Mouse (Mus musculus) brain, embryonic 14.5 days (tissue): ENCODE data around the gene Megf11. TPM values are rescaled to one million over a fixed set of nuclear protein-coding genes. Genes with fewer than 3 reads are reported as not detected.

ENCODE experiments used
- DNase-seq: peaks from one replicate; pipeline ENCODE4 v3.0.0-alpha.2; 2011; ENCODE audit warnings: low read depth
- CTCF ChIP-seq: fragments of 200-500 bp; IDR thresholded peaks from 2 replicates; pipeline ENCODE4 v1.5.1; 2012; ENCODE audit warnings: inconsistent platforms, mild to moderate bottlenecking, moderate library complexity, borderline replicate concordance; ENCODE audit not compliant: insufficient read depth, insufficient read length; ENCODE audit errors: extremely low read depth
- POLR2A ChIP-seq: fragments of 200-500 bp; IDR thresholded peaks from 2 replicates; pipeline ENCODE4 v1.6.1; 2012; ENCODE audit warnings: mild to moderate bottlenecking, inconsistent platforms, borderline replicate concordance; ENCODE audit not compliant: poor library complexity, insufficient read depth, insufficient read length, severe bottlenecking; ENCODE audit errors: extremely low read depth
- polyA plus RNA-seq: library from polyadenylated mRNA; depleted of rRNA; stranded (reverse); fragments of >200 nt; gene quantifications from 2 replicates; pipeline ENCODE4 v1.2.3, GENCODE M21; 2012; rRNA removed

Gene Megf11
- polyA plus RNA-seq = 12.1 and 16.5 TPM in 2 replicates

DNA sequence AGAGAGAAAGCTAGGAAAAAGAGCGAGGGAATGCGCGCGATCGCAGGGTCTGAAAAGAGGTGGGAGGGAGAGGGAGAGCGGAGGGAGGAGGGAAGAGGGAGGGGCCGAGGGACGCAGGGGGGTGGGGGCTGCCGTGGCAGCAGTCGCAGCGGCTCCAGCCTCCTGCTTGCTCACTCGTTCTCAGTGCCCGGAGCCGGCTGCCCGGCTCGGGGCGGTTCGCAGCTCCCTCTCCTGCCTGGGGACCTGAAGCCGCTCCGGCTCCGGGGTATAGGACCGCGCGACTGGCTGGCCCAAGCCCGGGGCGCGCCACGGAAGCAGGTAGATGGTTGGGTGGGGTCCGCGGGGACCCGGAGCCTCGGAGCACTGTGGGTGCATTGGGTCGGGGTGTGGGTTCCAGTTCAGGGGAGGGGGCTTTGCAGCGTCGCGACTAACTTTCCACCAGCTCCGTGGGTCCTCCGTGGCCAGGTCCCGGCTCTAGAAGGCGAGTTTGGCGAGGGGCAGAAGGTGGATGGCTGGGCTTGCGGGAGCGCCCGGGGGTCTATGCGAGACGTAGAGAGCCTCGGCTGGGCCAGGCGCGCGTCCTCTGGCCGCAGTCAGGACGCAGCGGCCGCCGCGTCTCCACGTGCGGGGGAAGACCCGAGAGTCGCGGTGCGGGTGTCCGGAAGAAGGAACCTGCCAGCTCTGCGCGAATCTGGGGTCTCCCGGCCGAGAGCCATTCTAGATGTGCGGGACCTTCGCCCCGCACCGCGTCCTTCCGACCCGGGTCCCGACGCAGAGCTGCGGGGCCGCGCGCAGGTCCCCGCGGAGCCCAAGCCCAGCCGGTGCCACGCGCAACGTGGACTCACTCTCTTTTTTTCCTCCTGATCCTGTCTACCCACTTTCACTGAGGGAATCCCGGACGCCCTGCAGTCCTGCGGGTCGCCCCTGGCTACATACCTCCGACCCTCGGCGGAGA, at the start of gene Megf11:
TSS of gene Megf11 (plus strand) at position 116 of the 955 bp plus-strand sequence.
- peak; percentile 90 for DNase-seq
- TF ChIP-seq POLR2A = no peak
- no peak for TF ChIP-seq CTCF

DNA sequence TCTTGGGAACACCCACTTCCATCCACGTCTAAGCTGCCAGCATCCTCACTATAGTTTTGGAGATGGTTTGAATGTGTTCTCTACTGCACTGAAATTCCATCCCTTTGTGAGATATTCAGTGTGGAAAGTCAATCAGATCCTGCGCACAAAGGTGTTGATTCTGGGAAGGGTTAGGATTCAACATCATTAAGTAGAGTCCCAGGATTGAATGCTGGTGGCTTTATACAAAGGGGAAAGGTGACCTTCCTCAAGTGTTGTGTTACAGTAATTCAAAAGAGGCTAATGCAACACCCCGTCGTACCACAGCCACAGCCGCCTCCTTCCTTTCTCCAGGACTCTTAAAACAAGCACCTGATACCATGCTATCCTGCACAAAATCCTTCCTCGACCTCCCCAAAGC, 49.6 kb upstream of the Megf11 start:
- no peak for DNase-seq
- TF ChIP-seq POLR2A = no peak
- no peak for TF ChIP-seq CTCF

DNA sequence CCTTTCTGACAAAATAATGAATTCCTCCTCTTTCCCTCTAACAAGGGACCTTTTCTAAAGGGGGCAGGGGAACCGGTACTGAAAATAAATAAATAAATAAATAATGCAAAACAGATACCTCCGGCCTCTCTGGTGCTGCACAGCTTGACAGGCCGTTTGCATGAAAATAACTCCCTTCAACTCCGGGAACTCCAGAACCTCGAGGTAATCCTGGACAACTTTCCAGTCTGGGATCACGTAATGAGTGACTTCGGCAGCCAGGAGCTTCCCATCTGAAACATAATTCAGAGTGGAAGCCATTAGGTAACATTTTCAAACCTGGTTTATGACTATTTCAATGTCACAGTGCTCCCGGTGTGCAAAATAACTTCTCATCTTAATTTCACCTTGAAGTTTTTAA, 46.1 kb upstream of the Megf11 start:
- TF ChIP-seq CTCF = no peak
- no peak for TF ChIP-seq POLR2A
- no peak for DNase-seq

DNA sequence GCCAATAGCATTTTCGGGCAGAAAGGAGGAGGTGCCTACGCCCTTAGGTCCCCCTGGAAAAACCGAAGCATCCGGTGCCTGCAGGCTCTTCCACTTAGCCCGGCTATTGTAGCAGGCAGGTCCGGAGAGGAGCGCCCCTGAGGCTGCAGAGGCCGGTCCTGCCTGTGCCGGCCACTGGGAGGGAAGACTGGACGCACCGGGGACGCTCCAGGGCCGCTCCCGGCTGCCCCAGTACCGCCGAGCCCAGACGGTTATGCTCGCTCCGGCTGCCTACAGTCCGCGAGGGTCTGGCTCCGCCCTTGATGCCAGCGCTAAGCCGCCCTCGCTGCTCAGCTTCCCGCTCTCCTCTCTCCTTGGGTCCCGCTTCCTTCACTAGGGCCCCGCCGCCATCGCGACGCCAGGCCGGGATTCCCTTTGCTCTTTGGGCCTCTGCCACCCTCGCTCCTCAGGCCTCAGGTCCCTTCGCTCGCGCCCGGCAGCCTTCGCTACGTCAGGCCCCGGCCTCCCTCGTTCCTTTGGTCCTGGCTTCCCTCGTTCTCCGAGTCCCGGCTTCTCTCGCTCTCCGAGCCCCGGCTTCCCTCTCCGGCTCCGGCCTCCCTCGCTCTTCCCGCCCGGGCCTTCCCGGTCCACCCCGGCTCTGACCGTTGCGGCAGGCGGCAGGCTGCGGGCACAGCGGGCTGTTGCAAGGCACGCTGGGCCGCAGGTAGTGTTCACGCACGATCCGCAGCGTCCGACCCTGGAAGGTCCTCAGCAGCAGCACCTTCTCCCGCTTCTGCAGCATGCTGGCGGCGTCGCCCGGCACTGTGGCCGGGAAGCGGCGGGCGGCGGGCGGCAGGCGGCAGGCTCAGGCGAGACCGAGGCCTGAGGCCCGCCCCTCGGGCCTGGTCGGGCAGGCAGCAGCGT, 44.8 kb upstream of the Megf11 start:
- DNase-seq = peak; percentile 88
- TF ChIP-seq CTCF = no peak
- peak; percentile 78 for TF ChIP-seq POLR2A

DNA sequence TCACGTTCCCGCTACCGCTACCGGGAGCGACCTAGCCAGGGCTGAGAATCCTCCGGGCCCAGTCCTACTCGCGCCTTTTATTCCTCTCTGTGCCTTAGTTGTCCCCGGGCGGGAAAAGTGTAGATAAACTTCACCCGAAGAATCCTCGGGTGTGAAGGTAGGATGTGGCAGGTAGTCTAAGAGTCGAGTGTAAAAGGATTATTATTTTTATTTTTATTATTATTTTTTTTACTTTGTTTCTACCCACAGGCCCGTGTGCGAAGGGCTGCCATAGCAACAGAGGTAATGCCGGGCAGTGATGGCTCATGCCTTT, 44.2 kb upstream of the Megf11 start, which contains the start of gene Dis3l:
TSS of gene Dis3l (minus strand) at position 35 of the 313 bp plus-strand sequence.
- TF ChIP-seq POLR2A = no peak
- TF ChIP-seq CTCF = no peak
- no peak for DNase-seq

DNA sequence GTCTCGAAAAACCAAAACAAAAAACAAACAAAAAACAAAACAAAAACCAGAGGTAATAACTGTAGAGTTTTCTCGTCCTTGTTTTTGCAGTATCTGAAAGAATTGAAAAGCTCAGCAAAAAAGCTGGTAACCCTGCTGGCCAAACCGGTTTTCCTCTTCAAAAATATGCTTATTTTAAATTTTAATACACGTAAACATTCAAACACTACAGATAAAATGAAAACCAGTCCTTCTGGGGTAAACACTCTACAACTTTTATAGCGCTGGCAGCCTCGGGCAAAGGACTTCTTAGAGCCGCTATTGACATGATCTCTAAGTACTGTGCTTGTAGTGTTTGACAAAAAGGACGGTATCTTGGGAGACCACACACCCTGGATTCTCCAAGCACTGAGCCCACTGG, 43.8 kb upstream of the Megf11 start:
- DNase-seq = peak; percentile 3

DNA sequence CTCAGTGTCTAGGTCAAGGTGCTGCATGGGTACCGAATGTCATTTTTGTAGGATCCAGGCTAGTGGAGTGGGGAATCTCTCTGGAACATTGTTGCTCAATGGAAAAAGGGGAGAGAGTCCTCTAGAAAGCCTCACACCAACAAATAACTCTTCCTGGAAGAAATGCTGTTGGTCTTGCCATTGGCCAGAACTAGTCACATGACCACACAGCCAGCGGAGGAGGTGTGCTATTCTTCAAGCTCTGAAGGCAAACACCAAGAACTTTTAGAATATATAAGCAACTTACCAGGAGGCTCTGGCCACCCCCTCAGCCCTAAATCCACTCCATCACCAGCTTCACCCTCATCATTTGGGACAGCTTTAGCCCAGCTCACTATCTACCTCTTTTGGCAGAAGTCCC, 41.8 kb upstream of the Megf11 start:
- DNase-seq = no peak
- TF ChIP-seq POLR2A (no peak), CTCF (no peak)

More for the DNA sequence above, 43.8 kb upstream of the Megf11 start:
- TF ChIP-seq CTCF (no peak), POLR2A (no peak)

DNA sequence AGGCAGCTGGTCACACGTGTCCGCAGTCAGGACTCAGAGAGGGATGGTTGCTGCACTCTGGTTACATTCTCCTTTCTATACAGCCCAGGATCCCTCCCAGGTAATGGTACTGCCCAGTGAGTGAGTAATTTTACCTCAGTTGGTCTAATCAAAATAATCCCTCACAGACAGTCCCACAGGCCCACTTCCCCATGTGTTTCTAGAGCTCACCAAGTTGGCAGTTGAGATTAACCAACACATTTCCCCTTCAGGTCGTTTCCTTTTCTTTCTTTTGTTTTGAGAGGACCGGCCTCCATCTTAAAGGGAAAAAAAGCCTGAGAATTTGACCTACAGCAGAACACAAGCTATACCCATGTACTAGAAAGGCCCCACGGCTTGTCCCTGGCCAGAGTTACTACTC, 39.5 kb upstream of the Megf11 start:
- TF ChIP-seq CTCF (no peak), POLR2A (no peak)
- DNase-seq = no peak

DNA sequence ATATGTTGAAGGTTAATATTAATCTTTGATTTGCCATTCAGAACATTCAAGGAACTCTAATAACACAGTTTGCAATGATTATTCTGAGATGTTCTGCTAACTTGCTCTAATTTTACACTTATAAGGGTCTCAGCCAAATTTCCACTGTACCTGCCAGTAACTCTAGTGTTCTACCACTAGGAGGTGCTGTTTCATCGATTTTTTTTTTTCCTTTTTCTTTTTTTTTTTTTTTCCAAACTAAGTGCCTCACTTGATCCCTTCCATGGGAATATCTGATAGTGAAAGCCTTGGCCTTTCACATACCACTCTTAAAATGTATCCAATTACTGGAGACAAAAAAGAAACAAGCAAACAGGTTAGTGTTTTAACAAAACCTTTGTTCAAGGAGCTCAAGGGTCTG, 38.0 kb upstream of the Megf11 start:
- DNase-seq = peak; percentile 69
- no peak for TF ChIP-seq POLR2A
- TF ChIP-seq CTCF = no peak

DNA sequence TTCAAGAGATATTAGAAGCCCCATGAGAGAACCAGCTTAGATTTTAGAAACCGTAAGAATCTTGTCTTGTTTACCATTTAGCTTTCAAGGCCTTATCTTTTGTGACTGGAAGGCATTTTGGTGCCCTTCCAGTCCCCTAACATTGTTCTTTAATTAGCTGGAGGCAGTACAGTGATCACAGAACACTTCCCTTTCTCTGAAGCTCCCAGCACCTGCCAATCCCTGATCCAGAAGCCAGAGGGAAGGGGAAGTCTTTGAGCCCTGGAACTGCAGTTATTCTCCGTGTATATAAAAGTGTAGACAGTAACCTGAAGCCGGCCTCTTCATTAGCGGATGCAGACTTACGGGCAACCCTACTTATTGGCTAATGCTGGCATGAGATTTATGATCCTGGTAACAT, 35.9 kb upstream of the Megf11 start:
- TF ChIP-seq CTCF = no peak
- no peak for TF ChIP-seq POLR2A
- peak; percentile 63 for DNase-seq

DNA sequence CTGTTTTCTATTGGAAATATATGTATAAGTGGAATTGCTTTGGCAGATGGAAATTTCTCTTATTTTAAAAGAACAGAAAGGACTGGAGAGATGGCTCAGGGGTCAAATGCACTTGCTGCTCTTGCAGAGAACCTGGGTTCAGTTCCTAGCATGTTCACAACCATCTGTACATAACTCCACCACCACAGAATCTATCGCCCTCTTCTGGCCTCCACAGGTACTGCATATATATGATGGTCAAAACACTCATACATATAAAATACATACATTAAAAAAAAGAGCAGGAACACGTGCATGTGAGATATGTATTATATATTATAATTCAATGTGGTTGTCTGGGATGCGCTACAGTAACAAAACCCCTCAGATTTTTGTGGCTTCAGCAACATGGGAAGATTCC, 34.2 kb upstream of the Megf11 start:
- TF ChIP-seq CTCF (peak; percentile 45; the same call in 1 of the 2 replicates), POLR2A (no peak)
- DNase-seq = no peak
